Mouse (Mus musculus): Measurements from ENCODE around the gene Ppp1r2.

- TF ChIP-seq CTCF (IDR thresholded peaks at IDR 0.05; ENCODE audit: low read depth, low read length) (no peak), POLR2A (IDR thresholded peaks at IDR 0.05; ENCODE audit: borderline replicate concordance, low read depth, low read length) (no peak)
Measured at GRCm38 (mm10) chr16:31290281-31290680, 15.2 kb upstream of the Ppp1r2 start.
